Mouse (Mus musculus): ENCODE measurements around the gene Faap100.
A peak's percentile ranks its signal among the peaks of the same experiment; 100 is the strongest.
"Not testable (repeated sequence)": the region's sequence is repeated elsewhere in the genome, so short reads cannot be mapped to it uniquely, and the experiment has no call there.

Gene Faap100

DNA sequence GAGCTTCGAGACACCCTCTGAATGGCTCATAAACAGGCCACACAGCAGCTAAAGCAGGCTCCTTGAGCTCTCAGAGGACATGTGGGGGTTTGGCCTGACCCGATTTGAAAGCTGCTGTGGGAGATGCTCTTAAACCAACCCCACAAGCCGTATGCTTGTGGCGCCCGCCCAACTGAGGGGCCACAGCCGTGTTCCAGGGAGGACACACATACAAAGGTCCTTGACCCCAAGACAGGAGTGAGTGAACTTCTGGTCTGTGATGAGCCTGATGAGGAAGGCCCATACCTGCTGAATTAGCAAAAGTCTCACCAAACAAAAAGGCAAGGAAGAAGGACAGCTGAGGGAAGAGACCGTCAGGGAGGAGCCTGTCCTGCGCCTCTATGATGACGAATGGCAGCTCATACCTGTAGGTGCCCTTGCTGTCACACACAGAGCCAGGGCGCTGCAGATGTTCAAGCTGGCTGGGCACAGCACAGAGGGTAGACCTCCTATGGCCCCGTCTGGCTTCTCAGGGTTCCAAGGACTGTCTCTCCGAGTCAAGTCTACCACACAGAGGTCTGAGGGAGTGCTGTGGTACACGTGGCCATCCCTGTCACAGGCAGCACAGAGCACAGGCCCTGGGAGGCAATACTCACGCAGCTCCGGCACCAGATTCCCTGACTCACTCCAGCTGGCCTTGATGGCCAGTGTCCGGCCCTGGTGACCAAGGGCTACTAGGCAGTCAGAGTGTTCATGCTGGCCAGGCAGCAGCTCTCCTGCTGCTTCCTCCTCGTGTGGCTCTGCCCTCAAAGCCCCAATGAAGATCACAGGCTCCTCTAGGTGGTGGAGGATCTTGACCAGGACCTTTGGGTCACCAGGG lies 2.0 kb downstream of the Faap100 start:
- DNase-seq (ENCODE audit: low spot score): no peak

DNA sequence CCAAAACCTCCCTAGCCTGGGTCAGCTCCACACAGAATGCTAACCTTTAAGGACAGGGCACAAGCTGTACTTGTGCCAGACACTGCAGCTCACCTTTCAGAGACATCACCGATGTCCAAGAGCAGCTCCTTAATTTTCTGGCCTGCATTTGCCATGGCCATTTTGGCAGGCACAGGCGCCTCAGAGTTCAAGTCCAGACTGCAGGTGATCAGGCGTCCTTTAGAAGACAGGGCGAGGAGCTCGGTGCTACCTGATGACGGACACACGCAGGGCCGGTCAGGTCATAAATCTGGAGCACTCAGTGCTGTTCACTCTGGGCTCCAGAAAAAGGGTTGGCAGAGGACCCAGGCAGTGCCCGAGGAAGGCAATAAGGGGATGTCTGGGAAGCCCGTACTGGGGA lies 3.2 kb downstream of the Faap100 start:
- no peak for DNase-seq (ENCODE audit: low spot score)

DNA sequence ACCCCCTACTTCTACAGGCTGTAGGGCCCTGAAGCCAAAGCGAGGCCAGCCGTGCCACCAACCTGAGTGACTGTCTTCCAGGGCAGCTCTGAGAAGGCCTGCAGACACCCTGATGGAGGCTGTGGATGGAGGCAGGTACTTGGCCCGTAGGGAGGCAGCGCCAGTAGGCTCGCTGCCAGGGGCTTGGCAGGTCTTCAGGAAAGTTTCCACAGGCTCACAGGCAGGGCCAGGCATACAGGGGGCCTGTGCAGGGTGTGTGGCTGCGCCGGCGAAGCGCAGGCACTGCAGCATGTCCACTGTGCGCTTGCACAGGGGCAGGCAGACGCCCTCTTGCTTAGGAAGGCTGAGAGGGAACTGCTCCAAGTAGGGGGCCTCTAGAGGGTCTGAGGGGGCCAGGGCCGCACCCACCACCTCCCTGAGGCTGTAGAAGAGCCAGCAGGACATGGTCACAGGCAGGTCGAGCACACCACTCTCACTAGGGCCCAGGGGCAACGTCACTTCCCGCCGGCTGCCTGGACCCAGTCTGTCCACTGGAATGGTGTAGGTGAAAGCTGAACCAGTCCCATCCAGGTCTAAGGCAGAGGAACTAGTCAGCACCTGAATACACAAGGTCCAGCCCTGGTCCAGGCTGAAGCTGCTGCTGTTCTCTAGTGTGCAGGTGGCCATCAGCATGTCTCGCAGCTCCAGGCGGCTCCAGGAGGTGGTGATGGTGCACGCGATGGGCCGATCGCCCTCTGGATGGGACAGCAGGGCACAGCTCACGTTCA lies 4.6 kb downstream of the Faap100 start:
- DNase-seq (ENCODE audit: low spot score): peak; percentile 72

DNA sequence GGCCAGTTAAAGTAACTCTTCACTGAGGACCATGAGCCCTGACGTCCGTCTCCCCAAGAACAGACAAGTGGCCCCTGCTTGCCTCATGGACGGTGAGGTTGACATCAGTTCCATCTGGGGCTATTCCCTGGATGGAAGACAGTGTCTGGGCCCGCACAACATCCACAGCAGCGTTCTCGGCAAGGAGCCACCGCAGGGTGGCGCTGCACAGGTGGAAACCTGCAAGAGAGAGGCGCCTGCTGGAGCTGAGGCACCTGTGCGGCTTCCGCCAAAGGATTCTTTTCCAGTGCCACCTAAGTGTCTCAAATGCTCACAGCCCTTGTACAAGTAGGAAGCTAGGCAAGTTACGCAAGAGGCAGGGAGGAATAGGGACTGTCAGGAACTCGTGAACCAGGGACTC lies 5.5 kb downstream of the Faap100 start:
- DNase-seq (ENCODE audit: low spot score): no peak

- DNase-seq (ENCODE audit: low spot score): peak; percentile 81
These were observed 8.9 kb downstream of the Faap100 start for GRCm38 (mm10) chr11:120369656-120370055.

DNA sequence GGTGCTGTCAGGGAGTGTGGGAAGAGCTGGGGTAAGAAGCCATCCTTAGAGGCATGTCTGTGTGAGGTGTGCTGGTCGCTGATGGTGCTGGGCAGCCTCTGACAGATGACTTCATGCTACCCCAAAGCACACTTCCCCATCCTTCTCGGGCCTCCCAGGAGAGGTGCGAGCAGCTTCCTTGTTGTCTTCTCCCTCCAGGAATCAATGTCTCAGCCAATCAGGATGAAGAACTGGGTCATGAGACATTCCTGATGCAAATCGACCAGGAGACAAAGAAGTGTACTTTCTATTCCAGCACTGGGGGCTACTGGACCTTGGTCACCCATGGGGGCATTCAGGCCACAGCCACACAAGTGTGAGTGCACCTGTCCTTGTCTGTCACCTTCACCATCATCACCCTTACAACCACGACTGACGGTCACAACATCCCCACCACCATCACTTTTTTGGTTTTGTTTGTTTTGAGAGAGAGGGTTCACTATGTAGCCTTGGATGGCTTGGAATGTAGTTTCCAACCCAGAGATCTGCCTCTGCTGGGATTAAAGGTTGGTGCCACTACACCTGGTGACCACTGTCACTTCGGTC lies 12.0 kb downstream of the Faap100 start:
- no peak for DNase-seq (ENCODE audit: low spot score)

DNA sequence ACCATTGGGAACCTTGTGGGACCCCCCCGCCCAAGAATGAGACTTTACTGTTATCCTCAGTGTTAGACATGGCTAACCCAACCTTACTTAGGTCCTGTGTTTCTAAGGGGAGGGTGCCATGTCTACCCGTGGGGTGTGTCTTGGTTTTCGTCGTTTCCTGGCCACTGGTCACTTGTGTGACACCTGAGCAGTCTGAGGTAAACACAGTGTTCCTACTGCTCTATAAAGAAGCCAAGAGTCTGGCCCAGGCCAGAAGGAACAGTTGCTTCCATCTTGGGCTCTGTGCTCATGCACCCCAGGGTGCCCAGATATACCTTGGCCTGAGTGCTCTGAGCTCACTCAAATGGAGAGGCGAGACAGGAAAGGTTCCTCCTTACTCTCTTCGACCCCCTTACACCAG lies 15.7 kb downstream of the Faap100 start:
- no peak for DNase-seq (ENCODE audit: low spot score)

GRCm38 (mm10) chr11:120361295-120361694 lies 17.3 kb downstream of the Faap100 start, which contains the start of gene Fscn2:
Fscn2 (plus strand) TSS chr11:120361534.
- DNase-seq (ENCODE audit: low spot score): no peak

DNA sequence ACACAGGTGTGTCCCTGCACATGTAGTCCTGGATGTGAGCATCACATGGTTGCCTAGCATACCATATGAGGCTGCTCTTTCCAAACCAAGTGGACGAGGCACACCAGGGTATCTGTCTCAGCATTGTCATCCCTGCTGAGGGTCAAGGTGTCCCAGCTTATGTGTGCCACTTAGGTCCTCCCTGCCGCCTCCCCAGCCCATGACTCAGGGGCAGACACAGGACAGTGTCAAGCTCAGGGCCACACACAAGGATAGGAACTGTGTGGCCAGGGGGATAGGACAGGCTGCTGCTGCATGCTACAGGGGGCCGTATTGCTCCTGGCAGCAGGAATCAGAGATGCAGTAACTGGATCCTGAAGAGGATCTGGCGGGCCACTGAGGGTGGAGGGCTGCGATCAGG lies 17.8 kb downstream of the Faap100 start:
- no peak for DNase-seq (ENCODE audit: low spot score)

DNA sequence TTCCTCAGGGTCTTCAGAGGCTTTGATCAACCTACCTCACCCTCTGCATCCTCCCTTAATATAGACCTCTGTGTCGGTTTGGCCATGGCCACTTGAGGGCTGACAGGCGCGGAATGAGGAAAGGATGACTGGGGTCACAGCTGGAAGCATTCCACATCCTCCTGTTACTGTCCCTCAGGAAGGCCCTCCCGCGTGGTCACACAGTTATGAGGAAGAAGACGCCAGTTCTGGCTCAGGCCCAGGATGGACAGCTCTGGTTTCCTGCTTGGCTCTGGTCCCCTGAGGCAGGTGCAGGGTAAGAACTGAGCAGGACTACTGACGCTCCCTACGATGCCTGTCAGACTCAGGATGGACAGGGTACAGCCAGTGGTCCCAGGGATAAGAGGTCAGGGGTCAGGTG lies 18.5 kb downstream of the Faap100 start:
- DNase-seq (ENCODE audit: low spot score): no peak

- DNase-seq (ENCODE audit: low spot score): no peak
These were observed 19.2 kb downstream of the Faap100 start for GRCm38 (mm10) chr11:120359391-120359790.

DNA sequence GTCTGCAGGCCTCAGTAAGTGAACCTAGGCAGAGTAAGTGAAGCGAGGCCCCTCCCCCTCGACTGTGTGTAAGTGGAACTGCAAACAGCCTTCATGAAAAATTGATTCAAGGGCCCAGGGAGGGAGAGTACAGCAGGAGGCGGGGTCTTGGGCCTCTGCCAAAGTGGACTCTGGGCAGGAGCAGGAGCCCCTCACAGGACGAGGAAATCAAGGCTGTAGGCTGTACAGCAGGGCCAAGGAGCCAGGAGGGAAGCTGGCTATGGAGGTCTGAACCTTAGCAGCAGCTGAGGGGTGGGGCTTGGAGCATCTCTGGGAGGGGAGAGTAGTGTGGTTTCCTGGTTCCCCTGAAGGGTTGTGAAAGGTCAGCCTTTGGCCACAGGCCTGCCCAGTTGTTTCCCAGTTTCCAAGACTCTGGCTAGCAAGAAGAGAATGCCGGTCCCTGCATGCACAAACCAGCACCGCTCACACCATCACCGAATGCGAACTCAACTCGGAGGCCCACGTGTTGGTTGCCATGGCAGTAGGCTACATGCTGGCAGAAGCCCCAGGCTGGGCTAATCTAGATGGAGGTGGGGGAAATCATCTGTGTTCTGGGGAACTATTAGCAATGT lies 20.7 kb downstream of the Faap100 start:
- DNase-seq (ENCODE audit: low spot score): peak; percentile 88

DNA sequence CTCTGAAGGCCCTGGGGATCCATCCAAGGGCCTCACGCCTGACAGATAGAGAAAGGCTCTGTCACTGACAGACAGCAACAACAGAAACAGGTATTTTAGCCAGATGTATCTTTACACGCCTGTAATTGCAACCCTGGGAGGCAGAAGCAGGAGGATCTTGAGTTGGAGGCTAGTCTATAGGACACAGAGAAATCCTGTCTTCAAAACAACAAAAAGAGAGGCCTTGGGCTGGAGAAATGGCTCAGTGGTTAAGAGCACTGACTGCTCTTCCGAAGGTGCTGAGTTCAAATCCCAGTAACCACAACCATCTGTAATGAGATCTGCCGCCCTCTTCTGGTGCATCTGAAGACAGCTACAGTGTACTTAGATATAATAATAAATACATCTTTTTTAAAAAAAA lies 21.7 kb downstream of the Faap100 start:
- no peak for DNase-seq (ENCODE audit: low spot score)

GRCm38 (mm10) chr11:120356319-120356840 lies 22.2 kb downstream of the Faap100 start:
- DNase-seq (ENCODE audit: low spot score): no peak

- DNase-seq (ENCODE audit: low spot score): peak; percentile 38
These were observed 23.1 kb downstream of the Faap100 start for GRCm38 (mm10) chr11:120355277-120356039.

DNA sequence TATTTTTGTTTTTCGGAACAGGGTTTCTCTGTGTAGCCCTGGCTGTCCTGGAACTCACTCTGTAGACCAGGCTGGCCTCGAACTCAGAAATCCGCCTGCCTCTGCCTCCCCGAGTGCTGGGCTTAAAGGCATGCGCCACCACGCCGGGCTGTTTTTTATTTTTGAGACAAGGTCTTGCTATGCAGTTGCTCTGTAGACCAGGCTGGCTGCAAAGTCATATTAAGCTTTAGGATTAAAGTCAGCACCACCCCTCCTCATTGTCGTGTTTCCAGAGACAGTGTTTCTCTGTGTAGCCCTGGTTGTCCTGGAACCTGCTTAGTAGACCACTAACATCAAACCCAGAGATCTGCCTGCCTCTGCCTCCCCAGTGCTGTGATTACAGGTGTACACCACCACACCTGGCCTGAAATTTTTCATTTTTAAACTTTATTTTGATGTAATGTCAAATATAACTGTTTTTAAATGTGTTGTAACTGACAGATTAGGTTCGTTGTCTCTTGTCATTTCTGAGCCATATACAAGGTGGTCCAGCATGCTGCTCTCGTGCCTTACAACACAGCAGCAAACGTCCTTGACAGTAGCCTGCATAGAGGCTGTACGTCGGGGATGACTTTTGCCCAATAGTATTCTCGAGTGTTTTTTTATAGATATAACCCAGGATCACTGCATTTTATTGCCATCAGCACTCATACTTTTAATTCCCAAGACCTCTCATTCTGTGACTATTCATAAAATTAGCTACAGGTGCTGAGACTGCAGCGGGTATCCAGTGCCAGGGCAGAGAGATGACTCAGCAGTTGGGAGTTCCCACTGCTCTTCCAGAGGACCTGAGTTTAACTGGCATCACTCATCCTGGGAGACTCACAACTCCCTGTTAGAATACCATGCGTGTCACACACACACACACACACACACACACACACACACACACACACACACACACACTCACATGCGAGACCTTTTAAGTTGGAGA lies 24.0 kb downstream of the Faap100 start:
- DNase-seq (ENCODE audit: low spot score): peak; percentile 38

DNA sequence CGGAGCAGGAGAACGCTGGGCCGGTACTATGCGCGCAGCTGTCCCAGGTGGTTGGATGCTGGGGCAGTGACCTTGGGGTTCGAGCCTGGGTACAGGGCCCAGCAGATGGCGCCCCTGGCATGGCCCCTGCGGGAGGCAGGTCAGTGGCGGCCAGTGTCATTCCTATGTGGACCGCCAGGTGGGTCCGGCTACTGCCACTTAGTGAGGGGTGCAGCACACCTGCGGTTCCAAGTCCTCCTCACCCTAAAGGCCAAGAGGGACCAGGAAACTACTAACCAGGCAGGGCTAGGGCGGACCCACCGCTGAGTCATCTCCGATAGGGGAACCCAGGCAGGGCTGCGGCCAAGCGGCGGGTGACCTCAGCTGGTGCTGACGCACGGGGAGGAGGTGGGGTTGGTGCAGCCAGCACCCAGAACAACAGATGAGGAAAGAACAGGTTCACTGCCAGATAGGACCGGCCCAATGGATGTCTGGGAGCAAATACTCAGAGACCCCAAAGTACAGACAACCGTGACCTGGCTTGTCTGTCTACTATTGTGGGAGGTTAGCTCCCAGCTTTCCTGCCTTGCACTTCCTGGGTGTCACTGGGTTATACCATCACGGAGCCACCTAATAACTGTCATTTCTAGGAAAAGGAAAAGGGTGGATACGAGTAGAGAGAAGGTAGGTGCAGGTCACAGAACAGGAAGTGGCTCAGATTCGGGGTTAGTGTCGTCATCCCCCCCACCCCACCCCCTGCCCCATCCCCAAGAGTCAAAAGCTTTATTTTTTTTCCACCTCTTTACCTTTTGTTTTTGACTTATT lies 24.9 kb downstream of the Faap100 start:
- peak; percentile 93 for DNase-seq (ENCODE audit: low spot score)

DNA sequence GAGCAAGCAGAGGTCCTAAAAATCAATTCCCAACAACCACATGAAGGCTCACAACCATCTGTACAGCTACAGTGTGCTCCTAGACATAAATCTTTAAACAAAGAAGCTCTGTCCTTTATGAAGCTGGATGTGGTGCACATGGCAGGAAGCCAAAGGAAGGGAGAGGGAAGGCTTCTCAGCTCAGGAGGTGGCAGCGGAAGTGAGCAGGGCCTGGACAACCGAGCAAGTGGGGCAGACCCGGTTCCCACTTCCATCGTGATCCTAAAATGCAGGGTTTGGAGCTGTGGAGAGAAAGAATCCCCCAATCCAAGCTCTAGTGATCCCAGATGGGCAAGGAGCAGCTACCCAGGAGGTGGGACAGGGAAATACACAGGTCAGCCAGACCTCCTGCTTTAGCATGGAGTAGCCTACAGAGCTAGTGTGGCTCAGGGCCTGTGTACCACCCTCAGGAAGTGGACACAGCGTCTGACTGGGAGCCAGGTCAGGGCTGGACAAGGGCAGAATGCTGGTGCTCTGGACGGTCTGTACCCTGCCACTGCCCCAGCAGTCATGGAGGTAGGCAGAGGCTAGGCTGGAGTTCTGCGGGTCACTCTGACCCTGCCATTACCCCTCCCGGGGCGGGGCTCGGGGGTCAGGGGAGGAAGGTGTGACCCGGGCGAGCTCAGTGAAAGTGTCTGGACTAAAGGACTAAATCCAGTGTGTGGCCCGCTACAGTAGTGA lies 25.8 kb downstream of the Faap100 start:
- DNase-seq (ENCODE audit: low spot score): peak; percentile 74

GRCm38 (mm10) chr11:120352093-120352350 lies 26.5 kb downstream of the Faap100 start:
- DNase-seq (ENCODE audit: low spot score): not testable (repeated sequence)
